Mouse (Mus musculus): Measurements from ENCODE around the gene Rfx7. TPM values are rescaled to one million over a fixed set of nuclear protein-coding genes. Genes with fewer than 3 reads are reported as not detected.

Rfx7 gene
- 24.4 and 24.5 TPM in 2 replicates for polyA plus RNA-seq (2016; fragmentation: Nextera tagmentation; extraction: Ambion mirVana)

GRCm38 (mm10) chr9:72531996-72532380 lies at the start of gene Rfx7:
Gene Rfx7, plus strand, starts transcription at chr9:72532240.
- ATAC-seq (ENCODE audit: low FRiP score) = peak; percentile 89
- Histone ChIP-seq H3K27ac (peak within 1 kb of the TSS; percentile 99), H3K36me3 (replicated peaks) (no peaks in the 10 kb centered on the region), H3K4me3 (replicated peaks) (peak within 1 kb of the TSS; percentile 81), H3K27me3 (no peaks in the 10 kb centered on the region), H3K9ac (peak within 1 kb of the TSS; percentile 94), H3K4me2 (peak within 1 kb of the TSS; percentile 64), H3K4me1 (peaks cover 17% of the 10 kb centered on the region), H3K9me3 (no peaks in the 10 kb centered on the region)
- WGBS = 2% methylated on average over 48 of the region's 63 CpGs

GRCm38 (mm10) chr9:72488523-72488922 lies 43.5 kb upstream of the Rfx7 start:
- Histone ChIP-seq H3K4me1 (peaks cover 15% of the 10 kb centered on the region), H3K9ac (no peak overlapping the region), H3K4me3 (replicated peaks) (no peak overlapping the region), H3K4me2 (no peak overlapping the region), H3K9me3 (no peaks in the 10 kb centered on the region), H3K27ac (no peak overlapping the region), H3K36me3 (replicated peaks) (peaks cover 31% of the 10 kb centered on the region), H3K27me3 (no peaks in the 10 kb centered on the region)
- ATAC-seq (ENCODE audit: low FRiP score) = no peak

- no peaks in the 10 kb centered on the region for H3K9me3 ChIP-seq
- no peak overlapping the region for H3K4me2 ChIP-seq
- H3K36me3 ChIP-seq (replicated peaks) = peaks cover 28% of the 10 kb centered on the region
- no peak overlapping the region for H3K4me3 ChIP-seq (replicated peaks)
- WGBS = 98% methylated on average over 5 of the region's 5 CpGs
- H3K4me1 ChIP-seq = peaks cover 15% of the 10 kb centered on the region
- ATAC-seq (ENCODE audit: low FRiP score) = no peak
- 0 out of 2 replicates have a peak overlapping the region, but pooled peaks have one; percentile 21 for H3K9ac ChIP-seq
- no peak overlapping the region for H3K27ac ChIP-seq
- H3K27me3 ChIP-seq = no peaks in the 10 kb centered on the region
Observed at GRCm38 (mm10) chr9:72489131-72489530, 42.9 kb upstream of the Rfx7 start.

GRCm38 (mm10) chr9:72491559-72492193 lies 40.4 kb upstream of the Rfx7 start:
- Histone ChIP-seq H3K4me3 (replicated peaks) (peak overlapping the region; percentile 81), H3K9ac (peak overlapping the region; percentile 81), H3K9me3 (no peaks in the 10 kb centered on the region), H3K4me2 (peak overlapping the region; percentile 73), H3K4me1 (peaks cover 15% of the 10 kb centered on the region), H3K36me3 (replicated peaks) (peaks cover 10% of the 10 kb centered on the region), H3K27ac (peak overlapping the region; percentile 91), H3K27me3 (no peaks in the 10 kb centered on the region)
- ATAC-seq (ENCODE audit: low FRiP score) = peak; percentile 96
- WGBS = 0% methylated on average over 32 of the region's 32 CpGs

GRCm38 (mm10) chr9:72492194-72492565 lies 39.9 kb upstream of the Rfx7 start, which contains the start of gene Tex9:
Gene Tex9, minus strand, starts transcription at chr9:72492212.
- Histone ChIP-seq H3K36me3 (replicated peaks) (peaks cover 5% of the 10 kb centered on the region), H3K27ac (peak within 1 kb of the TSS; percentile 91), H3K4me2 (peak within 1 kb of the TSS; percentile 73), H3K9ac (peak within 1 kb of the TSS; percentile 81), H3K4me3 (replicated peaks) (peak within 1 kb of the TSS; percentile 81), H3K9me3 (no peaks in the 10 kb centered on the region), H3K4me1 (peaks cover 15% of the 10 kb centered on the region), H3K27me3 (no peaks in the 10 kb centered on the region)
- 10% methylated on average over 6 of the region's 6 CpGs for WGBS
- ATAC-seq (ENCODE audit: low FRiP score) = peak; percentile 49

GRCm38 (mm10) chr9:72493465-72493864 lies 38.6 kb upstream of the Rfx7 start:
- Histone ChIP-seq H3K36me3 (replicated peaks) (no peaks in the 10 kb centered on the region; the same call in 1 of the 2 replicates), H3K27me3 (no peaks in the 10 kb centered on the region), H3K9ac (no peak overlapping the region), H3K9me3 (no peaks in the 10 kb centered on the region), H3K27ac (no peak overlapping the region), H3K4me1 (peaks cover 15% of the 10 kb centered on the region), H3K4me3 (replicated peaks) (no peak overlapping the region), H3K4me2 (no peak overlapping the region)
- WGBS = 87% methylated on average over 2 of the region's 2 CpGs
- ATAC-seq (ENCODE audit: low FRiP score) = no peak

- WGBS = 83% methylated on average over 3 of the region's 3 CpGs
- peaks cover 15% of the 10 kb centered on the region for H3K4me1 ChIP-seq
- H3K9ac ChIP-seq = no peak overlapping the region
- ATAC-seq (ENCODE audit: low FRiP score) = no peak
- no peaks in the 10 kb centered on the region; the same call in 1 of the 2 replicates for H3K36me3 ChIP-seq (replicated peaks)
- no peak overlapping the region for H3K4me2 ChIP-seq
- no peaks in the 10 kb centered on the region for H3K27me3 ChIP-seq
- H3K4me3 ChIP-seq (replicated peaks) = no peak overlapping the region
- no peak overlapping the region for H3K27ac ChIP-seq
- no peaks in the 10 kb centered on the region for H3K9me3 ChIP-seq
Observed at GRCm38 (mm10) chr9:72493984-72494685, 37.9 kb upstream of the Rfx7 start.

- Histone ChIP-seq H3K9ac (no peak overlapping the region), H3K27me3 (no peaks in the 10 kb centered on the region), H3K9me3 (no peaks in the 10 kb centered on the region), H3K4me3 (replicated peaks) (no peak overlapping the region), H3K36me3 (replicated peaks) (no peaks in the 10 kb centered on the region), H3K27ac (no peak overlapping the region), H3K4me1 (peaks cover 6% of the 10 kb centered on the region), H3K4me2 (no peak overlapping the region)
- no peak for ATAC-seq (ENCODE audit: low FRiP score)
- 71% methylated on average over 2 of the region's 2 CpGs for WGBS
Observed at GRCm38 (mm10) chr9:72496691-72497090, 35.3 kb upstream of the Rfx7 start.

GRCm38 (mm10) chr9:72497171-72497570 lies 34.9 kb upstream of the Rfx7 start:
- H3K27ac ChIP-seq = no peak overlapping the region
- no peak overlapping the region for H3K9ac ChIP-seq
- ATAC-seq (ENCODE audit: low FRiP score) = no peak
- H3K4me1 ChIP-seq = peaks cover 3% of the 10 kb centered on the region
- H3K9me3 ChIP-seq = no peaks in the 10 kb centered on the region
- H3K36me3 ChIP-seq (replicated peaks) = no peaks in the 10 kb centered on the region
- WGBS = 48% methylated on average over 3 of the region's 3 CpGs
- H3K4me3 ChIP-seq (replicated peaks) = no peak overlapping the region
- no peaks in the 10 kb centered on the region for H3K27me3 ChIP-seq
- H3K4me2 ChIP-seq = no peak overlapping the region

- no peak for ATAC-seq (ENCODE audit: low FRiP score)
- Histone ChIP-seq H3K27me3 (no peaks in the 10 kb centered on the region), H3K27ac (no peak overlapping the region), H3K9ac (no peak overlapping the region), H3K9me3 (no peaks in the 10 kb centered on the region), H3K4me2 (no peak overlapping the region), H3K36me3 (replicated peaks) (no peaks in the 10 kb centered on the region), H3K4me3 (replicated peaks) (no peak overlapping the region), H3K4me1 (peaks cover 7% of the 10 kb centered on the region)
- 45% methylated on average over 11 of the region's 11 CpGs for WGBS
Observed at GRCm38 (mm10) chr9:72512229-72512981, 19.6 kb upstream of the Rfx7 start.

- Histone ChIP-seq H3K27me3 (no peaks in the 10 kb centered on the region), H3K27ac (no peak overlapping the region)
Observed at GRCm38 (mm10) chr9:72515366-72515765, 16.7 kb upstream of the Rfx7 start.

GRCm38 (mm10) chr9:72519246-72519645 lies 12.8 kb upstream of the Rfx7 start:
- H3K27me3 ChIP-seq = no peaks in the 10 kb centered on the region
- H3K27ac ChIP-seq = no peak overlapping the region
- no peaks in the 10 kb centered on the region for H3K36me3 ChIP-seq (replicated peaks)
- H3K9ac ChIP-seq = no peak overlapping the region
- no peaks in the 10 kb centered on the region for H3K9me3 ChIP-seq
- H3K4me3 ChIP-seq (replicated peaks) = no peak overlapping the region
- no peak overlapping the region for H3K4me2 ChIP-seq
- 0 out of 2 replicates have a peak, but pooled peaks cover 6% of the 10 kb centered on the region for H3K4me1 ChIP-seq
- no peak for ATAC-seq (ENCODE audit: low FRiP score)

More at GRCm38 (mm10) chr9:72515366-72515765, 16.7 kb upstream of the Rfx7 start:
- Histone ChIP-seq H3K4me2 (no peak overlapping the region), H3K4me3 (replicated peaks) (no peak overlapping the region), H3K36me3 (replicated peaks) (no peaks in the 10 kb centered on the region), H3K9me3 (no peaks in the 10 kb centered on the region), H3K9ac (no peak overlapping the region), H3K4me1 (peaks cover 12% of the 10 kb centered on the region)
- ATAC-seq (ENCODE audit: low FRiP score) = no peak

Measured in forebrain, embryonic 12.5 days (tissue).